Mouse (Mus musculus) B cell, adult 62 days (primary cell): ENCODE results near the gene Gm13078. TPM values are rescaled to one million over a fixed set of nuclear protein-coding genes. Genes with fewer than 3 reads are reported as not detected.

Experiments used
- total RNA-seq: library from RNA; stranded (reverse); gene quantifications from 4 replicates; pipeline ENCODE4 v1.2.4, GENCODE M21; 2023

Gene Gm13078
- total RNA-seq = not detected in 4 replicates

DNA sequence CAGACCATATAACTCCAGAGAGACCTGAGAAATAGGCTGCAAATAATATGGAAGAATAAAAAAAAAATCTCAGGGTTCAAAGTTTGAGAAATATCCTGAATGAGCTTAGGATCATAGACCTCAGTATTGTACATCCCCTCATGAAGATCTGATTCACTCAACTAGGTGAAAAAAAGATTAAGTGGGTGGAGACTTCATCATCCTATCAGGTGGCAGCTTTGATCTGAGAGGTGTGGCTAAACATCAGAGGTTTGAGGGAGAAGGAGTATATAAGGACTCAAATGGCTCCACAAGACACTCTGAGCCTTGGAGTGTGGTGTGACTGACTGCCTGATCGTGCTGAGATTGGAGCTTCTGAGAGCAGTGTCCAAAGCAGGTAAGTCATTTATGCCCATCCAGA is at the start of gene Gm13078:
TSS of gene Gm13078 (plus strand) at position 301 of the 400 bp plus-strand sequence.

DNA sequence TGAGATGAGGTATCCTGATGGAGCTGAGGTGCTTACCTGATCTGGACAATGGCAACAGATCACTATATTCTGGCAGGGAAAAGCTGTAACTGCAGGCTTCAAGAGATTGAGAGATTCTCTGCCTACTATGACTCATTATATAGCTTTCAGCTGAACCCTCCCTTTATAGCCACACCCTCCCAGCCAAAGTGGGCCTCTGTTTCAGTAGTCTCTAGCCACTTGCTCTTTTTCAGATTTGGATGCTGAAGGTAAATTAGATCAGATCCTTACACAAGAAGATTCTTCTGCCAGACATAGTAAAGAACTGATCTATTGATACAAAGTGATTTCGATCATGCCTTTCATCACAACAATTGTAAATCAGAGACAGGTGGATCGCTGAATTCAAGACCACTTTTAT is 16.6 kb upstream of the Gm13078 start, which contains the start of gene Gm13089:
TSS of gene Gm13089 (minus strand) at position 101 of the 400 bp plus-strand sequence.

Other genes with a start within 250 kb of the Gm13078 start
- not detected in 4 replicates for gene Gm13043, start 208.1 kb upstream of the Gm13078 start, total RNA-seq
- gene Gm13040, start 183.5 kb upstream of the Gm13078 start, total RNA-seq = not detected in 4 replicates
- not detected in 4 replicates for gene BC080695, start 167.8 kb upstream of the Gm13078 start, total RNA-seq
- gene Gm13057, start 167.7 kb upstream of the Gm13078 start, total RNA-seq = not detected in 4 replicates
- not detected in 4 replicates for gene Gm13083, start 104.5 kb upstream of the Gm13078 start, total RNA-seq
- gene Gm13088, start 62.2 kb upstream of the Gm13078 start, total RNA-seq = not detected in 4 replicates
- not detected in 4 replicates for gene Gm13089, start 16.7 kb upstream of the Gm13078 start, total RNA-seq
- not detected in 4 replicates for gene Gm13023, start 69.9 kb downstream of the Gm13078 start, total RNA-seq
- gene Gm13084, start 96.6 kb downstream of the Gm13078 start, total RNA-seq = not detected in 4 replicates
- gene Gm13103, start 127.0 kb downstream of the Gm13078 start, total RNA-seq = not detected in 4 replicates
- not detected in 4 replicates for gene Pramef6, start 180.9 kb downstream of the Gm13078 start, total RNA-seq
- not detected in 4 replicates for gene Pramef25, start 231.6 kb downstream of the Gm13078 start, total RNA-seq
- gene Gm13101, start 247.5 kb downstream of the Gm13078 start, total RNA-seq = not detected in 4 replicates